Mouse (Mus musculus) bone marrow macrophage, adult 2 months (primary cell): ENCODE data around the gene Tmprss11f.

Source experiments
- CTCF ChIP-seq: IDR thresholded peaks from 2 replicates; pipeline ENCODE4 v1.5.1; 2012; ENCODE audit warnings: low read depth, mild to moderate bottlenecking, low read length, moderate library complexity
- POLR2A ChIP-seq: IDR thresholded peaks from 2 replicates; pipeline ENCODE4 v1.6.1; 2012; ENCODE audit warnings: mild to moderate bottlenecking, low read depth, low read length, borderline replicate concordance

DNA sequence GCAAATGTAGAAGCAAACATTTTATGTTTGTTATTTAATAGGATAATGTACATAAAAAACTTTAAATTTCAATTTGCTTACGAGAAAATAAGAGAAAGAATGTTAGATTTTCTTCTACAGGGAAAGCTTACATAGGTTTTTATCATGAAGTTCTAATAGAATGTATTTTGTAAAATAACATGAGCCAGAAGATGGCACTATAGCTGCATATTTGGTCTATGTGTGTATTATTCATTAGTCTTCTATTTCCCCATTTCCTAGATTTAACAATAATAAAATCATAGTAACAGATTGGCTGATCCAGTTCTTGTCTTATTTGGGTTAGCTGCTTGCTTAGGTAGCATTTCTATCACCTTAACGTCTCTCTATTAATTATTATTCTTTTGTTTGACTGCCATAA lies 149.7 kb downstream of the Tmprss11f start:
- no peak for TF ChIP-seq POLR2A
- TF ChIP-seq CTCF = no peak
